Mouse (Mus musculus) forebrain, embryonic 12.5 days (tissue): ENCODE measurements around the gene Sec24d. TPM values are rescaled to one million over a fixed set of nuclear protein-coding genes. Genes with fewer than 3 reads are reported as not detected.

Experiments
- ATAC-seq: fragments of 200-750 bp; cut with Nextera tagmentation; 2 replicates; pipeline ENCODE4 v1.8.0; 2017; ENCODE audit warnings: moderate TSS enrichment; ENCODE audit not compliant: low FRiP score
- H3K27ac ChIP-seq: fragments of 300-500 bp; sonication (generic); 2 replicates; pipeline ENCODE4 v1.5.1; 2016; ENCODE audit warnings: mild to moderate bottlenecking
- H3K27me3 ChIP-seq: fragments of 300-500 bp; sonication (generic); 2 replicates; pipeline ENCODE4 v1.6.1; 2016; ENCODE audit warnings: mild to moderate bottlenecking
- H3K36me3 ChIP-seq: fragments of 300-500 bp; sonication (generic); replicated peaks from 2 replicates; pipeline ENCODE4 v1.6.1; 2016; ENCODE audit warnings: mild to moderate bottlenecking
- H3K4me1 ChIP-seq: fragments of 300-500 bp; sonication (generic); 2 replicates; pipeline ENCODE4 v1.6.1; 2016
- H3K4me2 ChIP-seq: fragments of 300-500 bp; sonication (generic); 2 replicates; pipeline ENCODE4 v1.6.1; 2016; ENCODE audit warnings: mild to moderate bottlenecking, moderate library complexity
- H3K4me3 ChIP-seq: fragments of 300-500 bp; sonication (generic); replicated peaks from 2 replicates; pipeline ENCODE4 v1.5.1; 2016; ENCODE audit warnings: mild to moderate bottlenecking
- H3K9ac ChIP-seq: fragments of 300-500 bp; sonication (generic); 2 replicates; pipeline ENCODE4 v1.6.1; 2016; ENCODE audit warnings: mild to moderate bottlenecking
- H3K9me3 ChIP-seq: fragments of 300-500 bp; sonication (generic); 2 replicates; pipeline ENCODE4 v1.6.1; 2016
- WGBS: fragments of 180-500 bp; shearing (Covaris S2); methylation state at CpG from one replicate; pipeline ENCODE4 v1.1.7; 2016; 5-methylcytosine and 5-hydroxymethylcytosine counted together
- polyA plus RNA-seq: library from polyadenylated mRNA; unstranded; fragments of >200 nt; fragmentation: Nextera tagmentation; extraction: Ambion mirVana; gene quantifications from 2 replicates; pipeline ENCODE4 v1.2.1, GENCODE M21; 2016

Sec24d gene
- polyA plus RNA-seq, 1 experiment from 2014 or later = 16.9 TPM

GRCm38 (mm10) chr3:123330221-123330620 is 63.0 kb downstream of the Sec24d start:
- no peak for ATAC-seq
- Histone ChIP-seq H3K9ac (no peak overlapping the region), H3K36me3 (no peaks in the 10 kb centered on the region), H3K27me3 (no peaks in the 10 kb centered on the region), H3K9me3 (no peaks in the 10 kb centered on the region), H3K4me2 (no peak overlapping the region), H3K27ac (no peak overlapping the region), H3K4me1 (no peaks in the 10 kb centered on the region), H3K4me3 (no peak overlapping the region)
- WGBS = 85% methylated on average over 4 of the region's 4 CpGs

- no peak overlapping the region for H3K4me3 ChIP-seq
- H3K4me1 ChIP-seq = no peaks in the 10 kb centered on the region
- H3K9ac ChIP-seq = no peak overlapping the region
- H3K27me3 ChIP-seq = no peaks in the 10 kb centered on the region
- WGBS = 95% methylated on average over 2 of the region's 2 CpGs
- no peaks in the 10 kb centered on the region for H3K36me3 ChIP-seq
- H3K9me3 ChIP-seq = no peaks in the 10 kb centered on the region
- no peak for ATAC-seq
- H3K4me2 ChIP-seq = no peak overlapping the region
- no peak overlapping the region for H3K27ac ChIP-seq
These were observed 65.2 kb downstream of the Sec24d start for GRCm38 (mm10) chr3:123332330-123333054.

GRCm38 (mm10) chr3:123333055-123333424 is 65.8 kb downstream of the Sec24d start:
- Histone ChIP-seq H3K4me3 (no peak overlapping the region), H3K9me3 (no peaks in the 10 kb centered on the region), H3K27ac (no peak overlapping the region), H3K9ac (no peak overlapping the region), H3K27me3 (no peaks in the 10 kb centered on the region), H3K4me2 (no peak overlapping the region), H3K36me3 (no peaks in the 10 kb centered on the region), H3K4me1 (no peaks in the 10 kb centered on the region)
- 77% methylated on average over 4 of the region's 4 CpGs for WGBS
- ATAC-seq = no peak

- no peak overlapping the region for H3K4me3 ChIP-seq
- no peaks in the 10 kb centered on the region for H3K4me1 ChIP-seq
- H3K9me3 ChIP-seq = no peaks in the 10 kb centered on the region
- H3K36me3 ChIP-seq = no peaks in the 10 kb centered on the region
- no peak overlapping the region for H3K4me2 ChIP-seq
- H3K27ac ChIP-seq = no peak overlapping the region
- no peaks in the 10 kb centered on the region for H3K27me3 ChIP-seq
- no peak for ATAC-seq
- no peak overlapping the region for H3K9ac ChIP-seq
- 83% methylated on average over 7 of the region's 7 CpGs for WGBS
These were observed 67.7 kb downstream of the Sec24d start for GRCm38 (mm10) chr3:123334947-123335346.

- ATAC-seq = no peak
- 82% methylated on average over 3 of the region's 3 CpGs for WGBS
- no peaks in the 10 kb centered on the region for H3K27me3 ChIP-seq
- no peak overlapping the region for H3K9ac ChIP-seq
- H3K4me2 ChIP-seq = no peak overlapping the region
- H3K4me3 ChIP-seq = no peak overlapping the region
- H3K36me3 ChIP-seq = no peaks in the 10 kb centered on the region
- H3K9me3 ChIP-seq = no peaks in the 10 kb centered on the region
- no peak overlapping the region for H3K27ac ChIP-seq
- H3K4me1 ChIP-seq = no peaks in the 10 kb centered on the region
These were observed 68.2 kb downstream of the Sec24d start for GRCm38 (mm10) chr3:123335480-123335879.

GRCm38 (mm10) chr3:123336455-123336854 is 69.2 kb downstream of the Sec24d start:
- WGBS = 79% methylated on average over 7 of the region's 7 CpGs
- Histone ChIP-seq H3K4me1 (no peaks in the 10 kb centered on the region), H3K36me3 (no peaks in the 10 kb centered on the region), H3K27ac (no peak overlapping the region), H3K4me3 (no peak overlapping the region), H3K9ac (no peak overlapping the region), H3K9me3 (no peaks in the 10 kb centered on the region), H3K4me2 (no peak overlapping the region), H3K27me3 (no peaks in the 10 kb centered on the region)
- ATAC-seq = no peak

- Histone ChIP-seq H3K9me3 (no peaks in the 10 kb centered on the region), H3K36me3 (no peaks in the 10 kb centered on the region), H3K27ac (no peak overlapping the region), H3K27me3 (no peaks in the 10 kb centered on the region), H3K4me2 (no peak overlapping the region), H3K4me1 (no peaks in the 10 kb centered on the region), H3K9ac (no peak overlapping the region), H3K4me3 (no peak overlapping the region)
- ATAC-seq = no peak
- 79% methylated on average over 5 of the region's 5 CpGs for WGBS
These were observed 69.7 kb downstream of the Sec24d start for GRCm38 (mm10) chr3:123336951-123337350.

GRCm38 (mm10) chr3:123337853-123338252 is 70.6 kb downstream of the Sec24d start:
- Histone ChIP-seq H3K27ac (no peak overlapping the region), H3K27me3 (no peaks in the 10 kb centered on the region), H3K36me3 (no peaks in the 10 kb centered on the region), H3K9ac (no peak overlapping the region), H3K9me3 (no peaks in the 10 kb centered on the region), H3K4me1 (no peaks in the 10 kb centered on the region), H3K4me2 (no peak overlapping the region), H3K4me3 (no peak overlapping the region)
- 68% methylated on average over 6 of the region's 6 CpGs for WGBS
- no peak for ATAC-seq

GRCm38 (mm10) chr3:123338666-123339195 is 71.5 kb downstream of the Sec24d start:
- no peak overlapping the region for H3K4me3 ChIP-seq
- H3K9me3 ChIP-seq = no peaks in the 10 kb centered on the region
- no peak overlapping the region for H3K9ac ChIP-seq
- ATAC-seq = no peak
- H3K36me3 ChIP-seq = no peaks in the 10 kb centered on the region
- 77% methylated on average over 12 of the region's 12 CpGs for WGBS
- H3K4me1 ChIP-seq = no peaks in the 10 kb centered on the region
- no peak overlapping the region for H3K4me2 ChIP-seq
- no peaks in the 10 kb centered on the region for H3K27me3 ChIP-seq
- no peak overlapping the region for H3K27ac ChIP-seq

GRCm38 (mm10) chr3:123341049-123341448 is 73.8 kb downstream of the Sec24d start:
- no peak overlapping the region for H3K27ac ChIP-seq
- no peaks in the 10 kb centered on the region for H3K36me3 ChIP-seq
- no peaks in the 10 kb centered on the region for H3K9me3 ChIP-seq
- no peaks in the 10 kb centered on the region for H3K27me3 ChIP-seq
- H3K4me2 ChIP-seq = no peak overlapping the region
- H3K4me3 ChIP-seq = no peak overlapping the region
- WGBS = 80% methylated on average over 2 of the region's 2 CpGs
- ATAC-seq = no peak
- no peak overlapping the region for H3K9ac ChIP-seq
- H3K4me1 ChIP-seq = no peaks in the 10 kb centered on the region

- H3K4me3 ChIP-seq = no peak overlapping the region
- H3K4me1 ChIP-seq = no peaks in the 10 kb centered on the region
- no peaks in the 10 kb centered on the region for H3K36me3 ChIP-seq
- no peak overlapping the region for H3K9ac ChIP-seq
- WGBS = 86% methylated on average over 6 of the region's 6 CpGs
- no peaks in the 10 kb centered on the region for H3K27me3 ChIP-seq
- no peak for ATAC-seq
- H3K4me2 ChIP-seq = no peak overlapping the region
- H3K27ac ChIP-seq = no peak overlapping the region
- no peaks in the 10 kb centered on the region for H3K9me3 ChIP-seq
These were observed 76.4 kb downstream of the Sec24d start for GRCm38 (mm10) chr3:123343690-123344089.

GRCm38 (mm10) chr3:123348080-123348802 is 81.0 kb downstream of the Sec24d start:
- no peak for ATAC-seq
- no peak overlapping the region for H3K4me3 ChIP-seq
- no peaks in the 10 kb centered on the region for H3K9me3 ChIP-seq
- no peak overlapping the region for H3K9ac ChIP-seq
- H3K36me3 ChIP-seq = no peaks in the 10 kb centered on the region
- 90% methylated on average over 12 of the region's 12 CpGs for whole genome bisulfite sequencing
- no peak overlapping the region for H3K4me2 ChIP-seq
- H3K27ac ChIP-seq = no peak overlapping the region
- no peaks in the 10 kb centered on the region for H3K27me3 ChIP-seq
- no peaks in the 10 kb centered on the region for H3K4me1 ChIP-seq

- no peak for ATAC-seq
- H3K36me3 ChIP-seq = no peaks in the 10 kb centered on the region
- WGBS = 88% methylated on average over 8 of the region's 8 CpGs
These were observed 83.3 kb downstream of the Sec24d start for GRCm38 (mm10) chr3:123350602-123351001.

More at GRCm38 (mm10) chr3:123350602-123351001, 83.3 kb downstream of the Sec24d start:
- Histone ChIP-seq H3K4me1 (no peaks in the 10 kb centered on the region), H3K27ac (no peak overlapping the region), H3K4me2 (no peak overlapping the region), H3K9me3 (no peaks in the 10 kb centered on the region), H3K4me3 (no peak overlapping the region), H3K27me3 (no peaks in the 10 kb centered on the region), H3K9ac (no peak overlapping the region)
